Mouse (Mus musculus): ENCODE measurements around the gene March7.

DNA sequence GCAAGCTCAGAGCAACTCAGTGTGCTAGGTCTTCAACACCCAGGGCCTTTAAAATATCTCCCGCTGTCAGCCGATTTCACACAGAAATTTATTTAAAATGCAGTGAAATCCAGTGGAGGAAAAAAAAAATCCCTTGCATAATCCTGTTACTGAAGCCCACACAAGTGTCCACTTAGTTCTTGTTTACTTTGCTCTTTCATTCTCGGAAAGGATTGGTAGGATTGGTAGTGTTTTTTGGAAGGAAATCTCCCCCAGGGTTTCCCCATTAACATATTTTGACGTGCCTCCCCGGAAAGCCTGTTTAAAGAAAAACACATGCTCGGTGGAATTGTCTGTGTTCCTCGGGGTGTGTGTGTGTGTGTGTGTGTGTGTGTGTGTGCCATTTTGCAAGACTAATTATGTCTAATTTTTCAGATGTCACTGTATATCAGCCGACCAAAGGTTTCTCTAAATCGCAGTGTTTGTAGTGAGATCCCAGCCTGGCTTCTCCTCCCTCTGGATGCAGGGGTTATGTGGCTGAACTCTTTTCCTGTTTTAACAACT is 73.6 kb downstream of the March7 start:
- TF ChIP-seq CTCF (IDR thresholded peaks at IDR 0.05; ENCODE audit: low read depth) (no peak), EP300 (IDR thresholded peaks at IDR 0.05; ENCODE audit: low read depth) (no peak)
